Mouse (Mus musculus): ENCODE measurements around the gene Soga1.

Gene Soga1

DNA sequence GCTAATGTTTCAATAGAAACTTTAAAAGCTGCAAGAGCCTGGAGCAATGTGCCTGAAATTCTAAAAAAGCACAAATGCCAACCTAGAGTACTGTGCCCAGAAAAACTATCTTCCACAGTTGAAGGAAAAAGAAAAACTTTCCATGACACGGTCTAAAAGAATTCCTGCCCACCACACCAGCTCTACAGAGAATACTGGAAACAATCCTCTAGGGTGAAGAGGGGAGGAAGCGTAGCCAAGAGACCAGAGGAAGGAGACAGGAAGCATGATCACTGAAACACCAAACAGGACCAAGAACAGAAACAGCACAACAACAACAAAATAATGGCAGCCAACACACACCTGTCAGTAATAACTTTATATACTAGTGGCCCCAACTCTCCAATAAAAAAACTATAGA is 99.0 kb downstream of the Soga1 start:
- no peak for DNase-seq

DNA sequence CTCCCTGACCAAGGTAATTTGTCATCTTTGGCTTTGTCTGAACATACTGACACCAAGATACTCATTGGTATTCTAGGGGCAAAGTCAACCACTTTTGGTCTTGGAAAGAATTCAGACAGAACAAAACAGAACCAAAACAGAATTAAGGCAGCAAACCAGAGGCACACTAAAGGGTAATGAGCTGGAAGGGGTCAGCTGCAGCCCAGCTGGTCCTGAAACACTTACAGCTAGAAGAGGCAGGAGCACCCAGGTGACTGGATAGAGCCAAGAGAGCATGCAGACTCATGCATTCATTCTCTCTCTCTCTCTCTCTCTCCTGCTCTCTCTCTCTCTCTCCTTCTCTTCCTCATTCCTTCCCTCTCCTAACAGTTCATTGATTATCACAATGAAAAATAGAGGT is 102.3 kb downstream of the Soga1 start:
- peak; percentile 21 for DNase-seq

DNA sequence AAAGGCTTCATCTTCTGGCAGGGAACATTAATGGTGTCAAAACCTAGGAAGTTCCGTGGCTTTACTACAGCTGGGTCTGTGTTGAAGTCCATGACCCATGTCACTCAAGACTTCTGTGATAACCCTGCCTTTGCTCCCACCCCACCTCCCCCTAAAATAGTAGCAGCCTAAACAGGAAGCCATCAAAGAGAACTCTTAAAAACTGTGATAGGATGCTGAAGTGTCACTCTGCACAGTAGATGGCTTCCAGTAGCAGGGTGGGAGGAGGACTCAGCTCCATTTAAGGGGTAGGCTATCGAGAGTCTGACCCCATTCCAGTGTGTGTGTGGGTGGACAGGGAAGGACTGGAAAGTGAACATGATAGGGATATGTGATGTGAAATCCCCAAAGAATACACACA is 104.1 kb downstream of the Soga1 start:
- DNase-seq: no peak

DNA sequence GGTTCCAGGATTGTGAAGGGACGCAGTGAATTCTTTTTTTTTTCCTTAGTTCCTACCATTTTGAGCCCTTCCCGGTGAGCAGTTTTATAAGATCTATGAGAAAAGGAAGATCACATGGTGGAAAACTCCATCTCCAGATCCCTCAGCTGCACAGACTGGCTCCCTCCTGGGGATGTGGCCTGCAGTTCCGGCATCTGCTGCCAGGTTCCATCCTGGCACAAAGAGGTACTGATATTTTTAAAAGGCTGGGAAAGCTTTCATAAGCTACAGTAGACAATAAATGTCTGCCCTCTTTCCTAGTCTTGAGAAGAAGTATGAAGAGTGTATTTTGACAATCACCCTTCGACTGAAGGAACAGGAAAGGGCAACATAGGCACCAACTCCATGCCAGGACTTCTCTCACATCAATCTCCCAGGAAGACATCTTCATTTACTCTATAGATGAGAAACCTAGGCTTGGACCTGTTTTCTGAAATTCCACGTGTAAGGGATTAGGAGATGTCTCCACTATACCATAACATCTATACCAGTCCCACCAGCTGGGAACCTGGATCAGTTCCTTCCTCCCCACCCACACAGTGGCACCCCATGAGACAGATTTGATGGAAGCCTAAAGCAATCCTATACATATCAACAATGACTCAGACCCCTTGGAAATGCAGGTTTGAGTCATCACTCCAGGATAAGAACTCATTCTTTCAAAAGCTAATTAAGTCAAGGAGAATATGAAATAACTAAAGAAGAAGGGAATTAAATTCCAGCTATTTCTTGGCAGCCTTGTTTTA is 105.5 kb downstream of the Soga1 start:
- DNase-seq: no peak

DNA sequence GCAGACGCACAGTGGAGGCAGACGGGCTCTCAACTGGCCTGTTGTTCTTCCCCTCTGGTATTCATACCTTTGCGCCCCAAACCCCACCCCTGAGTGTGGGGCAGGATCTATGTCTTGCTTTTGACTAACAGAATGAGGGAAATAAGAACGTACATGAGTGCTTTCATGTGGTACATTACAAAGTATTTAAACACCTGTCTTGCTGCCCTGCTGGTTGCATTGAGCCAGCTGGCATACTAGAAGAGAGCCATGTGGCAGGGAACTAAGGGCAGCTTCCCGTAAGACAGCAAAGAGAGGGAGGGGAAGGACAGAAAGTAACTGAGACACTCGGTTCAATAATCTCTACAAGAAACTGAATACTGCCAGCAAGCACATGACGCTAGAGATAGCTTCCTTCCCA is 108.8 kb downstream of the Soga1 start:
- DNase-seq: no peak

DNA sequence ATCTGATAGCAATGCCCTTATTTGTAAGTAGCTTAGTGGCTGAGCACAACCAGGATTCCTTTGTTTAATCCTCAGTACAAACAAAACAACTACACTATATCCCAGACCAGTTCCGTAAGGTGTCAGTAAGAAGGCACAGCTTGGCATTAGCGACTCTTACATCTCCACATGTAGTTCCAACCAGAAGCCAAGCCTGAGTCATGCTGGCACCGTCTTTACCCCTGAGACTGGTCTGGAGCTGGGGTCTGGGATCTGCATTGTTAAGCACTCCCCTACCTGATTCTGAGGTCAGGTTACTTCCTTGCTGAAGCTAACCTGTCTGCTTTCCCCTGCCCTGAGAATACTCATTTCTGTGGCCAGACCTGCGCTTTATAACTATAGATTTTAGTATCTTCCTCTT is 110.6 kb downstream of the Soga1 start:
- DNase-seq: no peak

DNA sequence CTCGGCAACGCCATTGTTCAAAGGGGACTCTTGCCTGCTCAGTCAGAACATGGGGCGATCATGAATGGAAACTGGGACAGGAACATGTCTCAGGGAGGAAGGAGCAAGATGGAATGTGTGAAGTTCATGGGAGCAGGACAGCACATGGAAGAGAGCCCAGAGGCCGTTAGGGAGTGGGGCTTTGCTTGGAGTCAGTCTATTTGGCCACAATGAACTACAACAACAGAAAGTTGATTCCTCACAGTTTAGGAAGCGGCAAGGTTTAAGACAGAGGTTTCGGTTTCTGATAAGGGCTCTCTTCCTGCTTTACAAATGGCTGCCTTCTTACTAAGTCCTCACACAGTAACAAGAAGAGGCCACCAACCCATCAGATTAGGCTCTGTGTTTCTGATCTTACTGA is 111.7 kb downstream of the Soga1 start:
- no peak for DNase-seq
